Mouse (Mus musculus): Measurements from ENCODE around the gene Dhx38. TPM values are rescaled to one million over a fixed set of nuclear protein-coding genes. Genes with fewer than 3 reads are reported as not detected.
A peak's percentile ranks its signal among the peaks of the same experiment; 100 is the strongest.

Gene Dhx38
- polyA plus RNA-seq, 1 experiment: 2.4 TPM

GRCm38 (mm10) chr8:109571139-109571538 lies 5.5 kb upstream of the Dhx38 start:
- peaks cover 24% of the 10 kb centered on the region for H3K36me3 ChIP-seq (ENCODE audit: control insufficient read depth)
- peaks cover 10% of the 10 kb centered on the region for H3K4me1 ChIP-seq (ENCODE audit: control insufficient read depth)
- H3K27me3 ChIP-seq (ENCODE audit: control insufficient read depth): no peaks in the 10 kb centered on the region
- TF ChIP-seq GATA1 (IDR thresholded peaks at IDR 0.05; ENCODE audit: low read length) (no peak), TAL1 (IDR thresholded peaks at IDR 0.05; ENCODE audit: low read length) (no peak)
- H3K9me3 ChIP-seq (ENCODE audit: control insufficient read depth, low read length): no peaks in the 10 kb centered on the region
- H3K4me3 ChIP-seq (replicated peaks): no peak overlapping the region

- Histone ChIP-seq H3K9me3 (ENCODE audit: control insufficient read depth, low read length) (no peaks in the 10 kb centered on the region), H3K4me1 (ENCODE audit: control insufficient read depth) (peaks cover 33% of the 10 kb centered on the region), H3K27me3 (ENCODE audit: control insufficient read depth) (no peaks in the 10 kb centered on the region), H3K4me3 (replicated peaks) (peak overlapping the region; percentile 92), H3K36me3 (ENCODE audit: control insufficient read depth) (peaks cover 41% of the 10 kb centered on the region)
- TF ChIP-seq TAL1 (IDR thresholded peaks at IDR 0.05; ENCODE audit: low read length) (no peak), GATA1 (IDR thresholded peaks at IDR 0.05; ENCODE audit: low read length) (no peak)
These were observed 895 bp downstream of the Dhx38 start for GRCm38 (mm10) chr8:109564766-109565165.

GRCm38 (mm10) chr8:109563881-109564280 lies 1.8 kb downstream of the Dhx38 start:
- Histone ChIP-seq H3K4me1 (ENCODE audit: control insufficient read depth) (peaks cover 33% of the 10 kb centered on the region), H3K27me3 (ENCODE audit: control insufficient read depth) (no peaks in the 10 kb centered on the region), H3K9me3 (ENCODE audit: control insufficient read depth, low read length) (no peaks in the 10 kb centered on the region), H3K4me3 (replicated peaks) (peak overlapping the region; percentile 92), H3K36me3 (ENCODE audit: control insufficient read depth) (peaks cover 43% of the 10 kb centered on the region)
- TF ChIP-seq GATA1 (IDR thresholded peaks at IDR 0.05; ENCODE audit: low read length): no peak
- TF ChIP-seq TAL1 (IDR thresholded peaks at IDR 0.05; ENCODE audit: low read length): no peak

- TF ChIP-seq GATA1 (IDR thresholded peaks at IDR 0.05; ENCODE audit: low read length) (no peak), TAL1 (IDR thresholded peaks at IDR 0.05; ENCODE audit: low read length) (no peak)
- H3K36me3 ChIP-seq (ENCODE audit: control insufficient read depth): peaks cover 98% of the 10 kb centered on the region
- no peak overlapping the region for H3K4me3 ChIP-seq (replicated peaks)
- no peaks in the 10 kb centered on the region for H3K4me1 ChIP-seq (ENCODE audit: control insufficient read depth)
- no peaks in the 10 kb centered on the region for H3K9me3 ChIP-seq (ENCODE audit: control insufficient read depth, low read length)
- H3K27me3 ChIP-seq (ENCODE audit: control insufficient read depth): no peaks in the 10 kb centered on the region
These were observed 14.0 kb downstream of the Dhx38 start for GRCm38 (mm10) chr8:109551663-109552062.

- no peak for TF ChIP-seq GATA1 (IDR thresholded peaks at IDR 0.05; ENCODE audit: low read length)
- no peak for TF ChIP-seq TAL1 (IDR thresholded peaks at IDR 0.05; ENCODE audit: low read length)
- no peaks in the 10 kb centered on the region for H3K27me3 ChIP-seq (ENCODE audit: control insufficient read depth)
- H3K4me3 ChIP-seq (replicated peaks): no peak overlapping the region
- H3K36me3 ChIP-seq (ENCODE audit: control insufficient read depth): peaks cover 23% of the 10 kb centered on the region
- no peaks in the 10 kb centered on the region for H3K4me1 ChIP-seq (ENCODE audit: control insufficient read depth)
- H3K9me3 ChIP-seq (ENCODE audit: control insufficient read depth, low read length): no peaks in the 10 kb centered on the region
These were observed 21.6 kb downstream of the Dhx38 start for GRCm38 (mm10) chr8:109544049-109544448.

- Histone ChIP-seq H3K4me3 (replicated peaks) (no peak overlapping the region), H3K9me3 (ENCODE audit: control insufficient read depth, low read length) (no peaks in the 10 kb centered on the region), H3K4me1 (ENCODE audit: control insufficient read depth) (no peaks in the 10 kb centered on the region), H3K36me3 (ENCODE audit: control insufficient read depth) (peaks cover 13% of the 10 kb centered on the region), H3K27me3 (ENCODE audit: control insufficient read depth) (no peaks in the 10 kb centered on the region)
- TF ChIP-seq GATA1 (IDR thresholded peaks at IDR 0.05; ENCODE audit: low read length) (no peak), TAL1 (IDR thresholded peaks at IDR 0.05; ENCODE audit: low read length) (no peak)
These were observed 22.7 kb downstream of the Dhx38 start for GRCm38 (mm10) chr8:109542748-109543519.

GRCm38 (mm10) chr8:109542165-109542564 lies 23.5 kb downstream of the Dhx38 start:
- H3K4me1 ChIP-seq (ENCODE audit: control insufficient read depth): no peaks in the 10 kb centered on the region
- TF ChIP-seq GATA1 (IDR thresholded peaks at IDR 0.05; ENCODE audit: low read length): no peak
- no peak for TF ChIP-seq TAL1 (IDR thresholded peaks at IDR 0.05; ENCODE audit: low read length)

GRCm38 (mm10) chr8:109536703-109537102 lies 29.0 kb downstream of the Dhx38 start:
- H3K36me3 ChIP-seq (ENCODE audit: control insufficient read depth): no peaks in the 10 kb centered on the region
- no peak for TF ChIP-seq GATA1 (IDR thresholded peaks at IDR 0.05; ENCODE audit: low read length)
- no peaks in the 10 kb centered on the region for H3K9me3 ChIP-seq (ENCODE audit: control insufficient read depth, low read length)
- no peak overlapping the region for H3K4me3 ChIP-seq (replicated peaks)
- no peaks in the 10 kb centered on the region for H3K4me1 ChIP-seq (ENCODE audit: control insufficient read depth)
- H3K27me3 ChIP-seq (ENCODE audit: control insufficient read depth): no peaks in the 10 kb centered on the region

More at GRCm38 (mm10) chr8:109542165-109542564, 23.5 kb downstream of the Dhx38 start:
- no peak overlapping the region for H3K4me3 ChIP-seq (replicated peaks)
- H3K27me3 ChIP-seq (ENCODE audit: control insufficient read depth): no peaks in the 10 kb centered on the region
- H3K9me3 ChIP-seq (ENCODE audit: control insufficient read depth, low read length): no peaks in the 10 kb centered on the region
- peaks cover 5% of the 10 kb centered on the region for H3K36me3 ChIP-seq (ENCODE audit: control insufficient read depth)

GRCm38 (mm10) chr8:109535140-109535990 lies 30.3 kb downstream of the Dhx38 start:
- Histone ChIP-seq H3K36me3 (ENCODE audit: control insufficient read depth) (no peaks in the 10 kb centered on the region), H3K4me1 (ENCODE audit: control insufficient read depth) (no peaks in the 10 kb centered on the region), H3K9me3 (ENCODE audit: control insufficient read depth, low read length) (no peaks in the 10 kb centered on the region), H3K4me3 (replicated peaks) (no peak overlapping the region), H3K27me3 (ENCODE audit: control insufficient read depth) (no peaks in the 10 kb centered on the region)
- TF ChIP-seq GATA1 (IDR thresholded peaks at IDR 0.05; ENCODE audit: low read length): no peak
- no peak for TF ChIP-seq TAL1 (IDR thresholded peaks at IDR 0.05; ENCODE audit: low read length)

All from erythroblast, embryonic 14.5 days (primary cell).